ENCODE assay signal across 10 mouse cellular contexts in genomic region chr8:70632346-70632892, GRCm38 (mm10). TPM values are rescaled to one million over a fixed set of nuclear protein-coding genes. Genes with fewer than 3 reads are reported as not detected.
DNase-seq lines count a peak whose midpoint lies in the region; ATAC-seq and TF ChIP-seq lines count a peak whose summit lies in the region.
"Had no signal": no experiment of that assay in that cellular context is flagged by ENCODE, and none has a peak within 500 bp of the region (broad histone marks: within the 10 kb centered on the region; RNA-seq: fewer than 3 reads in every experiment).

Gdf15 (minus strand) TSS chr8:70632456.

- peaks cover 60% of the 10 kb centered on the region for H3K4me1 ChIP-seq in heart, embryonic 13.5 days
- peaks cover 11% of the 10 kb centered on the region; the same call in 1 of the 2 replicates for H3K4me1 ChIP-seq in lung, postnatal 0 days (ENCODE audit: insufficient read depth, low read depth, low read length)
- peaks cover 25% of the 10 kb centered on the region for H3K4me1 ChIP-seq in intestine, embryonic 14.5 days (replicated peaks; ENCODE audit: control insufficient read depth, insufficient read depth, low read length)
- peaks cover 30% of the 10 kb centered on the region for H3K4me1 ChIP-seq in stomach, embryonic 15.5 days
- H3K4me1 ChIP-seq in midbrain, embryonic 16.5 days (ENCODE audit: control insufficient read depth, insufficient read depth, low read length) = peaks cover 6% of the 10 kb centered on the region; the same call in 1 of the 2 replicates

- peak within 1 kb of the TSS; percentile 55 for H3K4me3 ChIP-seq in heart, embryonic 13.5 days
- no peak within 1 kb of the TSS for H3K4me3 ChIP-seq in lung, postnatal 0 days (ENCODE audit: low read depth, low read length)
- peak within 1 kb of the TSS; percentile 23; the same call in 1 of the 2 replicates for H3K4me3 ChIP-seq in intestine, embryonic 14.5 days (ENCODE audit: low read depth, low read length)
- peak within 1 kb of the TSS; percentile 9; the same call in 1 of the 2 replicates for H3K4me3 ChIP-seq in stomach, embryonic 15.5 days (replicated peaks)
- no peak within 1 kb of the TSS for H3K4me3 ChIP-seq in midbrain, embryonic 16.5 days (ENCODE audit: low read depth, low read length)

- TF ChIP-seq CTCF in lung, postnatal 0 days (IDR thresholded peaks at IDR 0.05) = no peak

- peak within 1 kb of the TSS; percentile 79 for H3K9ac ChIP-seq in heart, embryonic 13.5 days
- no peak within 1 kb of the TSS for H3K9ac ChIP-seq in lung, postnatal 0 days (replicated peaks; ENCODE audit: low read depth)
- no peak within 1 kb of the TSS for H3K9ac ChIP-seq in intestine, embryonic 14.5 days (ENCODE audit: low read length)
- H3K9ac ChIP-seq in stomach, embryonic 15.5 days = 0 out of 2 replicates have a peak within 1 kb of the TSS, but pooled peaks have one; percentile 1
- H3K9ac ChIP-seq in midbrain, embryonic 16.5 days (ENCODE audit: low read depth, low read length) = no peak within 1 kb of the TSS

- H3K27ac ChIP-seq in heart, embryonic 13.5 days (replicated peaks) = peak within 1 kb of the TSS; percentile 67; the same call in 1 of the 2 replicates
- no peak within 1 kb of the TSS for H3K27ac ChIP-seq in lung, postnatal 0 days (ENCODE audit: low read length)
- H3K27ac ChIP-seq in intestine, embryonic 14.5 days (ENCODE audit: low read depth) = no peak within 1 kb of the TSS
- no peak within 1 kb of the TSS for H3K27ac ChIP-seq in stomach, embryonic 15.5 days
- no peak within 1 kb of the TSS for H3K27ac ChIP-seq in midbrain, embryonic 16.5 days (ENCODE audit: low read length)

- TF ChIP-seq EP300 in lung, postnatal 0 days (IDR thresholded peaks at IDR 0.05) = no peak

- no peaks in the 10 kb centered on the region for H3K9me3 ChIP-seq in heart, embryonic 13.5 days
- H3K9me3 ChIP-seq in lung, postnatal 0 days (ENCODE audit: low read length) = no peaks in the 10 kb centered on the region
- H3K9me3 ChIP-seq in intestine, embryonic 14.5 days (ENCODE audit: control insufficient read depth, low read length) = no peaks in the 10 kb centered on the region
- H3K9me3 ChIP-seq in stomach, embryonic 15.5 days = no peaks in the 10 kb centered on the region
- no peaks in the 10 kb centered on the region for H3K9me3 ChIP-seq in midbrain, embryonic 16.5 days (replicated peaks; ENCODE audit: control insufficient read depth, low read length, poor library complexity, severe bottlenecking)

- H3K4me2 ChIP-seq in heart, embryonic 13.5 days = peak within 1 kb of the TSS; percentile 73
- 0 out of 2 replicates have a peak within 1 kb of the TSS, but pooled peaks have one; percentile 11 for H3K4me2 ChIP-seq in lung, postnatal 0 days (replicated peaks; ENCODE audit: low read depth, low read length)
- peak within 1 kb of the TSS; percentile 71 for H3K4me2 ChIP-seq in intestine, embryonic 14.5 days (ENCODE audit: low read length)
- peak within 1 kb of the TSS; percentile 84 for H3K4me2 ChIP-seq in stomach, embryonic 15.5 days
- no peak within 1 kb of the TSS for H3K4me2 ChIP-seq in midbrain, embryonic 16.5 days (ENCODE audit: low read length)

- 82% methylated on average over 6 of the region's 6 CpGs for WGBS in heart, embryonic 13.5 days
- WGBS in lung, postnatal 0 days = 78% methylated on average over 6 of the region's 6 CpGs
- whole genome bisulfite sequencing in intestine, embryonic 14.5 days = 67% methylated on average over 6 of the region's 6 CpGs
- WGBS in stomach, embryonic 15.5 days = 61% methylated on average over 6 of the region's 6 CpGs
- WGBS in midbrain, embryonic 16.5 days = 81% methylated on average over 6 of the region's 6 CpGs

- no peaks in the 10 kb centered on the region for H3K36me3 ChIP-seq in heart, embryonic 13.5 days
- no peaks in the 10 kb centered on the region for H3K36me3 ChIP-seq in lung, postnatal 0 days (ENCODE audit: insufficient read depth, low read length)
- H3K36me3 ChIP-seq in intestine, embryonic 14.5 days (ENCODE audit: control insufficient read depth, insufficient read depth, low read length) = no peaks in the 10 kb centered on the region
- H3K36me3 ChIP-seq in stomach, embryonic 15.5 days = no peaks in the 10 kb centered on the region
- H3K36me3 ChIP-seq in midbrain, embryonic 16.5 days (ENCODE audit: control insufficient read depth, insufficient read depth, low read length) = no peaks in the 10 kb centered on the region

- no peak for DNase-seq in heart, adult 11 months
- DNase-seq in lung, postnatal 0 days (ENCODE audit: low spot score) = peak; percentile 4
- DNase-seq in lung, adult 18-20 months = no peak
- no peak for DNase-seq in intestine, embryonic 14.5 days (ENCODE audit: low spot score)
- no peak for DNase-seq in embryo, embryonic 10.5 days (ENCODE audit: low spot score)
- DNase-seq: kidney, postnatal 4 days; lung, postnatal 4 days had no signal

- no peak for ATAC-seq in heart, embryonic 13.5 days (ENCODE audit: extremely low read depth, insufficient number of reproducible peaks, low FRiP score, low TSS enrichment)
- ATAC-seq in lung, postnatal 0 days = no peak
- ATAC-seq in intestine, embryonic 14.5 days (replicated peaks; ENCODE audit: low FRiP score, low TSS enrichment, low read depth) = no peak
- ATAC-seq in stomach, embryonic 15.5 days (ENCODE audit: insufficient read depth, low FRiP score, low read depth) = no peak
- ATAC-seq in midbrain, embryonic 16.5 days = no peak

- peaks cover 14% of the 10 kb centered on the region for H3K27me3 ChIP-seq in heart, embryonic 13.5 days (replicated peaks)
- no peaks in the 10 kb centered on the region for H3K27me3 ChIP-seq in lung, postnatal 0 days (replicated peaks; ENCODE audit: insufficient read depth, low read length)
- no peaks in the 10 kb centered on the region for H3K27me3 ChIP-seq in intestine, embryonic 14.5 days (replicated peaks; ENCODE audit: control insufficient read depth, insufficient read depth, low read length)
- no peaks in the 10 kb centered on the region for H3K27me3 ChIP-seq in stomach, embryonic 15.5 days (replicated peaks)
- H3K27me3 ChIP-seq in midbrain, embryonic 16.5 days (ENCODE audit: control insufficient read depth, insufficient read depth, low read depth, low read length) = peaks cover 3% of the 10 kb centered on the region; the same call in 1 of the 2 replicates

RNA-seq across cellular contexts. Expression of gene Gdf15, which starts in this region (rescaled TPM):
- polyA plus RNA-seq in heart, embryonic 13.5 days (2015; fragmentation: Nextera tagmentation; extraction: Ambion mirVana) = 0.86 and 1.2 TPM in 2 replicates
- polyA plus RNA-seq in lung, postnatal 0 days (2015; fragmentation: Nextera tagmentation; extraction: Ambion mirVana) = 1.3 and 2.3 TPM in 2 replicates
- 0.55 and 1.1 TPM in 2 replicates for polyA plus RNA-seq in intestine, embryonic 14.5 days (2014; fragmentation: Nextera tagmentation; extraction: Ambion mirVana)
- 0.95 and 1.4 TPM in 2 replicates for polyA plus RNA-seq in stomach, embryonic 15.5 days (2015; fragmentation: Nextera tagmentation; extraction: Ambion mirVana)
- 0.35 and 0.39 TPM in 2 replicates for polyA plus RNA-seq in midbrain, embryonic 16.5 days (2015; fragmentation: Nextera tagmentation; extraction: Ambion mirVana)

Comparison
In these comparisons a context has a peak if more than half of its experiments do, and no peak if none do; other contexts are left out.
1. H3K4me3 ChIP-seq: peak in heart, embryonic 13.5 days (single experiment), intestine, embryonic 14.5 days (single experiment) and stomach, embryonic 15.5 days (single experiment); none in lung, postnatal 0 days (single experiment) and midbrain, embryonic 16.5 days (single experiment).
2. H3K9ac ChIP-seq: peak in heart, embryonic 13.5 days (single experiment) and stomach, embryonic 15.5 days (single experiment); none in lung, postnatal 0 days (single experiment), intestine, embryonic 14.5 days (single experiment) and midbrain, embryonic 16.5 days (single experiment).